Mouse (Mus musculus): Measurements from ENCODE around the gene Sesn3. TPM values are rescaled to one million over a fixed set of nuclear protein-coding genes. Genes with fewer than 3 reads are reported as not detected.

Sesn3 gene
- polyA plus RNA-seq, 1 experiment from 2014 or later: 26.6 TPM

DNA sequence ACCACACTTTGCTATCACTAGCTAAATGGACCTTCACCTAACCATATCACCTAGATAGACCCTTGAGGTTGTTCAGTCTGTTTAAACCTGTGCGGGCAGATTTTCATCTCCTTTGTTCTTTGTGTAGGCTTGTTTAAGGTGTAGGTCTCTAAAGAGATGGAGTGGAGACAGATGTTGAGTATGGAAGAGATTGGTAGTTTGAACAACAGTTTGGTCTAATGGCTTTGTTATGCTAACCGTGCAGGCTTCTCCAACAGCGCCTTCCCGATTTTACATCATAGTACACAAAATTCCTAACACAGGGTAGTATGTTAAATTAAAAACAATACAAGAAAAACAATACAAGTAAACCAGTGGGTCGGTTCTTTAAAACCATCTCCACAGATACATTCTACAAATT lies 281 bp upstream of the Sesn3 start:
- Histone ChIP-seq H3K36me3 (ENCODE audit: control insufficient read depth, insufficient read depth, low read length) (no peaks in the 10 kb centered on the region), H3K4me3 (ENCODE audit: low read depth, low read length) (peak overlapping the region; percentile 85), H3K27me3 (ENCODE audit: control insufficient read depth, insufficient read depth, low read length) (no peaks in the 10 kb centered on the region), H3K4me1 (replicated peaks; ENCODE audit: control insufficient read depth, insufficient read depth, low read length) (peaks cover 2% of the 10 kb centered on the region; the same call in 1 of the 2 replicates), H3K9me3 (ENCODE audit: control insufficient read depth, low read length) (no peaks in the 10 kb centered on the region), H3K4me2 (ENCODE audit: low read depth, low read length, severe bottlenecking) (peak overlapping the region; percentile 56), H3K9ac (ENCODE audit: low read length) (peak overlapping the region; percentile 53; the same call in 1 of the 2 replicates), H3K27ac (ENCODE audit: low read depth, low read length) (no peak overlapping the region)
- WGBS: 39% methylated on average over 5 of the region's 5 CpGs
- no peak for ATAC-seq (replicated peaks; ENCODE audit: low FRiP score)
- no peak for DNase-seq (ENCODE audit: low spot score)

DNA sequence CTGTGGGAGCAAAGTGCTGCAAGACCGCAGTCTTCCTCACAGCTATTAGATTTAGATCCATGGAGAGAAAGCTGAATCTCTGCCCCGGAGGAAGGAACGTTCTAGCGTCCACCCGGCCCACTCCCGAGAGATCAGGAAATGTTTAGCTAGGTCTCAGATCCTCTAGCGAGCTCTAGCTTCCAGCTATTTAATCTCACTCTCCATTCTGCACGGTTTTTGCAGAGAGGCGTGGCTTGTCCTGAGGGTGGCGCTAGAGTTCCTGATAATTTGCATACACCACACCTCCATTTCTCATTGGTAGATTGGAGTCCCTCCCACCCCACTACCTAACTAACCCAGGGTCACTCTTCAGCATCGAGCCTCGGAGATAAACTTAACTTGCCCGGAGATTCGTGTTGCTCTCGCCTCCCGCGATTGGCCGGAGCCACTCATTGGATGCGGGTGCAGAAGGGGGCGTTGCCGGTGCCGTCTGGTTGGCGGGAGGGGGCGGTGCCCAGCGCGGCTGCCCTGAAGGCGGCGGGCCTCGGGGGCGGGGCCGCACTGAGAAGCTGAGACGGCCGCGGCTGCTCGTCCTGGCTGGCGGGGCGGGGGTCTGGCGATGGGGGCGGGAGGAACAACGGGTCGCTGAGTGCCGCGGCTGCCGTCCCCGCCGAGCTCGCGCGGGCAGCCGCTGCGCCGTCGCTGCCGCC lies 1.1 kb downstream of the Sesn3 start:
- Histone ChIP-seq H3K4me2 (ENCODE audit: low read depth, low read length, severe bottlenecking) (peak overlapping the region; percentile 69), H3K36me3 (ENCODE audit: control insufficient read depth, insufficient read depth, low read length) (no peaks in the 10 kb centered on the region), H3K27ac (ENCODE audit: low read depth, low read length) (peak overlapping the region; percentile 82), H3K9me3 (ENCODE audit: control insufficient read depth, low read length) (no peaks in the 10 kb centered on the region), H3K27me3 (ENCODE audit: control insufficient read depth, insufficient read depth, low read length) (no peaks in the 10 kb centered on the region), H3K4me1 (replicated peaks; ENCODE audit: control insufficient read depth, insufficient read depth, low read length) (peaks cover 2% of the 10 kb centered on the region; the same call in 1 of the 2 replicates), H3K9ac (ENCODE audit: low read length) (peak overlapping the region; percentile 87), H3K4me3 (ENCODE audit: low read depth, low read length) (peak overlapping the region; percentile 85)
- 1% methylated on average over 47 of the region's 54 CpGs for WGBS
- ATAC-seq (replicated peaks; ENCODE audit: low FRiP score) (peak; percentile 99), DNase-seq (ENCODE audit: low spot score) (peak; percentile 99)

GRCm38 (mm10) chr9:14276481-14277287 lies 1.8 kb downstream of the Sesn3 start:
- peak; percentile 88 for DNase-seq (ENCODE audit: low spot score)
- H3K36me3 ChIP-seq (ENCODE audit: control insufficient read depth, insufficient read depth, low read length): no peaks in the 10 kb centered on the region
- peak overlapping the region; percentile 82 for H3K27ac ChIP-seq (ENCODE audit: low read depth, low read length)
- peak overlapping the region; percentile 69 for H3K4me2 ChIP-seq (ENCODE audit: low read depth, low read length, severe bottlenecking)
- H3K27me3 ChIP-seq (ENCODE audit: control insufficient read depth, insufficient read depth, low read length): no peaks in the 10 kb centered on the region
- under 1% methylated on average over 53 of the region's 61 CpGs for WGBS
- H3K9ac ChIP-seq (ENCODE audit: low read length): peak overlapping the region; percentile 87
- peaks cover 2% of the 10 kb centered on the region; the same call in 1 of the 2 replicates for H3K4me1 ChIP-seq (replicated peaks; ENCODE audit: control insufficient read depth, insufficient read depth, low read length)
- ATAC-seq (replicated peaks; ENCODE audit: low FRiP score): peak; percentile 65
- H3K4me3 ChIP-seq (ENCODE audit: low read depth, low read length): peak overlapping the region; percentile 85
- no peaks in the 10 kb centered on the region for H3K9me3 ChIP-seq (ENCODE audit: control insufficient read depth, low read length)

- ATAC-seq (replicated peaks; ENCODE audit: low FRiP score): no peak
- peaks cover 2% of the 10 kb centered on the region; the same call in 1 of the 2 replicates for H3K4me1 ChIP-seq (replicated peaks; ENCODE audit: control insufficient read depth, insufficient read depth, low read length)
- no peak for DNase-seq (ENCODE audit: low spot score)
- H3K27ac ChIP-seq (ENCODE audit: low read depth, low read length): peak overlapping the region; percentile 39; the same call in 1 of the 2 replicates
- H3K36me3 ChIP-seq (ENCODE audit: control insufficient read depth, insufficient read depth, low read length): no peaks in the 10 kb centered on the region
- 2% methylated on average over 7 of the region's 7 CpGs for WGBS
- H3K4me2 ChIP-seq (ENCODE audit: low read depth, low read length, severe bottlenecking): peak overlapping the region; percentile 69
- H3K27me3 ChIP-seq (ENCODE audit: control insufficient read depth, insufficient read depth, low read length): no peaks in the 10 kb centered on the region
- peak overlapping the region; percentile 87 for H3K9ac ChIP-seq (ENCODE audit: low read length)
- no peaks in the 10 kb centered on the region for H3K9me3 ChIP-seq (ENCODE audit: control insufficient read depth, low read length)
- peak overlapping the region; percentile 85 for H3K4me3 ChIP-seq (ENCODE audit: low read depth, low read length)
Observed at GRCm38 (mm10) chr9:14277365-14277991, 2.6 kb downstream of the Sesn3 start.

GRCm38 (mm10) chr9:14280696-14281095 lies 5.8 kb downstream of the Sesn3 start:
- Histone ChIP-seq H3K9ac (ENCODE audit: low read length) (no peak overlapping the region), H3K27me3 (ENCODE audit: control insufficient read depth, insufficient read depth, low read length) (no peaks in the 10 kb centered on the region), H3K4me2 (ENCODE audit: low read depth, low read length, severe bottlenecking) (no peak overlapping the region), H3K4me3 (ENCODE audit: low read depth, low read length) (no peak overlapping the region), H3K9me3 (ENCODE audit: control insufficient read depth, low read length) (no peaks in the 10 kb centered on the region), H3K4me1 (replicated peaks; ENCODE audit: control insufficient read depth, insufficient read depth, low read length) (0 out of 2 replicates have a peak, but pooled peaks cover 2% of the 10 kb centered on the region), H3K36me3 (ENCODE audit: control insufficient read depth, insufficient read depth, low read length) (no peaks in the 10 kb centered on the region), H3K27ac (ENCODE audit: low read depth, low read length) (no peak overlapping the region)
- 84% methylated on average over 1 of the region's 1 CpGs for WGBS
- no peak for DNase-seq (ENCODE audit: low spot score)
- ATAC-seq (replicated peaks; ENCODE audit: low FRiP score): no peak

DNA sequence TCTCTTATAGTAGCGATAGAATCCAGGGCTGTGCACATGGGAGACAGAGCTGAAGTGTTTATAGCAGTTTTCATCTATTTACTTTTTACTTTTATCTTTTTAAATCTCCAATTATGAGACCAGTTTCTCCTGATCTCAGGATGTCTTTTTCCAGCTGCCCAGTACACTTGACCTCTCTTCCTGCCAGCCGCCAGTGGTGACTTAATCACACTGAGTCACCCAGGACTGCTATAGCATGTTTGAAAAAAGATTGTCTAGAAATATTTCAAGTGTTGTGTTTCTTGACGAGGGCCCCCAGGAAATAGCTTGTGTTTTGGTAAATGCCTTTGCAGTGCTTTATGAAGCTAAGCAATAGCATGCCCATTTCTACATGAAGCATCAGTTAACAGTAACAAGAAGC lies 10.2 kb downstream of the Sesn3 start:
- Histone ChIP-seq H3K27me3 (ENCODE audit: control insufficient read depth, insufficient read depth, low read length) (no peaks in the 10 kb centered on the region), H3K36me3 (ENCODE audit: control insufficient read depth, insufficient read depth, low read length) (no peaks in the 10 kb centered on the region), H3K9me3 (ENCODE audit: control insufficient read depth, low read length) (no peaks in the 10 kb centered on the region), H3K9ac (ENCODE audit: low read length) (no peak overlapping the region), H3K27ac (ENCODE audit: low read depth, low read length) (no peak overlapping the region), H3K4me2 (ENCODE audit: low read depth, low read length, severe bottlenecking) (no peak overlapping the region), H3K4me1 (replicated peaks; ENCODE audit: control insufficient read depth, insufficient read depth, low read length) (no peaks in the 10 kb centered on the region), H3K4me3 (ENCODE audit: low read depth, low read length) (no peak overlapping the region)
- DNase-seq (ENCODE audit: low spot score) (no peak), ATAC-seq (replicated peaks; ENCODE audit: low FRiP score) (no peak)
- WGBS: 77% methylated on average over 3 of the region's 3 CpGs

DNA sequence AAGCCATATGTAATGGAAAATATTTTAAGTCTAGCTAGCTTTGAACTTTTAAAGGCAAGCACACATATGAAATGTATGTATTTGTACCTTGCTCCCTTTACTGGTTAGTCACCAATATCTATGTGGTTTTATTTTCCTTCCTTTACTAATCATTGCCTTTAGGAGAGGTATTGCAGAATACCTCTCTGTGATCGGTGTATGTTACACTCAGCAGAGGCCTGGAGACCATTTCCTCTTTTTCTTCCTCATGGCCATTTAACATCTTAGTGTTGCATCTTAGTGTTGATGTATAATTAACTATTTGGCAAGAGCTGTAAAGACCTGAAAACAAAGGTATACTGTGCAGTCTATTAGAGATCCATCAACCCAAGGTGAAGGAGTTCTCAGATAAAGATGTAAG lies 12.4 kb downstream of the Sesn3 start:
- no peaks in the 10 kb centered on the region for H3K27me3 ChIP-seq (ENCODE audit: control insufficient read depth, insufficient read depth, low read length)
- H3K4me2 ChIP-seq (ENCODE audit: low read depth, low read length, severe bottlenecking): no peak overlapping the region
- H3K36me3 ChIP-seq (ENCODE audit: control insufficient read depth, insufficient read depth, low read length): no peaks in the 10 kb centered on the region
- no peak overlapping the region for H3K27ac ChIP-seq (ENCODE audit: low read depth, low read length)
- no peaks in the 10 kb centered on the region for H3K4me1 ChIP-seq (replicated peaks; ENCODE audit: control insufficient read depth, insufficient read depth, low read length)
- WGBS: 94% methylated on average over 1 of the region's 1 CpGs
- DNase-seq (ENCODE audit: low spot score): no peak
- H3K4me3 ChIP-seq (ENCODE audit: low read depth, low read length): no peak overlapping the region
- H3K9ac ChIP-seq (ENCODE audit: low read length): no peak overlapping the region
- no peaks in the 10 kb centered on the region for H3K9me3 ChIP-seq (ENCODE audit: control insufficient read depth, low read length)
- ATAC-seq (replicated peaks; ENCODE audit: low FRiP score): no peak

- no peak overlapping the region for H3K27ac ChIP-seq (ENCODE audit: low read depth, low read length)
- no peaks in the 10 kb centered on the region for H3K9me3 ChIP-seq (ENCODE audit: control insufficient read depth, low read length)
- no peak overlapping the region for H3K4me2 ChIP-seq (ENCODE audit: low read depth, low read length, severe bottlenecking)
- no peak overlapping the region for H3K4me3 ChIP-seq (ENCODE audit: low read depth, low read length)
- H3K36me3 ChIP-seq (ENCODE audit: control insufficient read depth, insufficient read depth, low read length): no peaks in the 10 kb centered on the region
- H3K9ac ChIP-seq (ENCODE audit: low read length): no peak overlapping the region
- no peaks in the 10 kb centered on the region for H3K4me1 ChIP-seq (replicated peaks; ENCODE audit: control insufficient read depth, insufficient read depth, low read length)
- DNase-seq (ENCODE audit: low spot score) (no peak), ATAC-seq (replicated peaks; ENCODE audit: low FRiP score) (no peak)
- no peaks in the 10 kb centered on the region for H3K27me3 ChIP-seq (ENCODE audit: control insufficient read depth, insufficient read depth, low read length)
Observed at GRCm38 (mm10) chr9:14288500-14288899, 13.6 kb downstream of the Sesn3 start.

Data from forebrain, embryonic 11.5 days (tissue).